Mouse (Mus musculus) liver, adult 2 months (tissue): ENCODE measurements around the gene Xk.
"Not testable (repeated sequence)": the region's sequence is repeated elsewhere in the genome, so short reads cannot be mapped to it uniquely, and the experiment has no call there.

Experiments
- CTCF ChIP-seq: fragments of 200-500 bp; IDR thresholded peaks from 2 replicates; pipeline ENCODE4 v1.5.1; 2011; ENCODE audit warnings: low read depth, low read length, control low read depth
- POLR2A ChIP-seq: fragments of 200-500 bp; IDR thresholded peaks from 2 replicates; pipeline ENCODE4 v1.6.1; 2011; ENCODE audit warnings: low read length, control low read depth; ENCODE audit not compliant: insufficient read depth; ENCODE audit errors: extremely low read depth

DNA sequence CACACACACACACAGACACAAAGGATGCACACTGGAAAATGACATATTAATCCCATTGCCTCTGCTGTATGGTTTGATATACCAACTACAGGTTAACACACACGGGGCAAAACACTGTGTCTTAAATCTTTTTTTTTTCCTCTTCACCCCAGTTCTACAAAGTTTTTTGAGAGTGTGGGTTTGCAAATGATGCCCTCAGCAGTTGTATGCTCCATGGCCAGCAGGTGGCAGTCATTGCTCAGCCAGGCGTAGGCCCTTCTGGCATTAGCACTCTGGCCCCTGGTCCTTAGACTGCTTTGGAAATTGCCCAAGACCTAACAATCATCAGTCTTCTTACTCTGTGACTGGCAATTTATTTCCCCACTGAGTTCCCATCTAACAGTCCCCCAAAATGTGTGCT, 60.5 kb downstream of the Xk start:
- not testable (repeated sequence) for TF ChIP-seq CTCF, POLR2A
